Mouse (Mus musculus): ENCODE results near the gene Adcy9. TPM values are rescaled to one million over a fixed set of nuclear protein-coding genes. Genes with fewer than 3 reads are reported as not detected.

Adcy9 gene
- polyA plus RNA-seq, 1 experiment from 2014 or later = 0.55 TPM

GRCm38 (mm10) chr16:4436738-4437137 is 16.4 kb upstream of the Adcy9 start:
- H3K36me3 ChIP-seq = no peaks in the 10 kb centered on the region
- no peaks in the 10 kb centered on the region for H3K9me3 ChIP-seq
- WGBS = 50% methylated on average over 4 of the region's 4 CpGs
- no peak overlapping the region for H3K4me3 ChIP-seq
- H3K27me3 ChIP-seq (ENCODE audit: insufficient read depth, poor library complexity, severe bottlenecking) = no peaks in the 10 kb centered on the region
- H3K27ac ChIP-seq = no peak overlapping the region
- DNase-seq (ENCODE audit: low spot score) = no peak
- no peaks in the 10 kb centered on the region for H3K4me1 ChIP-seq

GRCm38 (mm10) chr16:4435371-4435770 is 15.1 kb upstream of the Adcy9 start:
- H3K4me3 ChIP-seq = no peak overlapping the region
- 80% methylated on average over 2 of the region's 2 CpGs for WGBS
- no peaks in the 10 kb centered on the region for H3K9me3 ChIP-seq
- no peak overlapping the region for H3K27ac ChIP-seq
- DNase-seq (ENCODE audit: low spot score) = no peak
- no peaks in the 10 kb centered on the region for H3K27me3 ChIP-seq (ENCODE audit: insufficient read depth, poor library complexity, severe bottlenecking)
- no peaks in the 10 kb centered on the region for H3K4me1 ChIP-seq
- no peaks in the 10 kb centered on the region for H3K36me3 ChIP-seq

- no peak for DNase-seq (ENCODE audit: low spot score)
- 71% methylated on average over 4 of the region's 4 CpGs for WGBS
- Histone ChIP-seq H3K9me3 (no peaks in the 10 kb centered on the region), H3K4me3 (no peak overlapping the region), H3K4me1 (no peaks in the 10 kb centered on the region), H3K36me3 (no peaks in the 10 kb centered on the region), H3K27me3 (ENCODE audit: insufficient read depth, poor library complexity, severe bottlenecking) (0 out of 2 replicates have a peak, but pooled peaks cover 4% of the 10 kb centered on the region), H3K27ac (no peak overlapping the region)
Observed at GRCm38 (mm10) chr16:4431841-4432240, 11.5 kb upstream of the Adcy9 start.

- Histone ChIP-seq H3K4me3 (no peak overlapping the region), H3K4me1 (no peaks in the 10 kb centered on the region), H3K9me3 (no peaks in the 10 kb centered on the region), H3K27me3 (ENCODE audit: insufficient read depth, poor library complexity, severe bottlenecking) (peaks cover 8% of the 10 kb centered on the region; the same call in 1 of the 2 replicates), H3K36me3 (no peaks in the 10 kb centered on the region), H3K27ac (no peak overlapping the region)
- no peak for DNase-seq (ENCODE audit: low spot score)
- 79% methylated on average over 3 of the region's 3 CpGs for WGBS
Observed at GRCm38 (mm10) chr16:4431013-4431412, 10.7 kb upstream of the Adcy9 start.

- H3K4me1 ChIP-seq = no peaks in the 10 kb centered on the region
- no peaks in the 10 kb centered on the region for H3K36me3 ChIP-seq
- H3K9me3 ChIP-seq = no peaks in the 10 kb centered on the region
- no peak overlapping the region for H3K27ac ChIP-seq
- no peak for DNase-seq (ENCODE audit: low spot score)
- H3K27me3 ChIP-seq (ENCODE audit: insufficient read depth, poor library complexity, severe bottlenecking) = peaks cover 13% of the 10 kb centered on the region; the same call in 1 of the 2 replicates
- 82% methylated on average over 5 of the region's 5 CpGs for WGBS
- no peak overlapping the region for H3K4me3 ChIP-seq
Observed at GRCm38 (mm10) chr16:4430232-4430631, 9.9 kb upstream of the Adcy9 start.

- no peak for DNase-seq (ENCODE audit: low spot score)
- H3K4me3 ChIP-seq = no peak overlapping the region
- H3K9me3 ChIP-seq = no peaks in the 10 kb centered on the region
- H3K36me3 ChIP-seq = no peaks in the 10 kb centered on the region
- WGBS = 44% methylated on average over 4 of the region's 4 CpGs
- H3K4me1 ChIP-seq = peaks cover 2% of the 10 kb centered on the region
- H3K27me3 ChIP-seq (ENCODE audit: insufficient read depth, poor library complexity, severe bottlenecking) = peaks cover 20% of the 10 kb centered on the region; the same call in 1 of the 2 replicates
- H3K27ac ChIP-seq = no peak overlapping the region
Observed at GRCm38 (mm10) chr16:4425658-4426234, 5.4 kb upstream of the Adcy9 start.

GRCm38 (mm10) chr16:4423613-4424012 is 3.3 kb upstream of the Adcy9 start:
- 77% methylated on average over 5 of the region's 5 CpGs for WGBS
- Histone ChIP-seq H3K4me3 (no peak overlapping the region), H3K27ac (no peak overlapping the region), H3K36me3 (no peaks in the 10 kb centered on the region), H3K27me3 (ENCODE audit: insufficient read depth, poor library complexity, severe bottlenecking) (peaks cover 27% of the 10 kb centered on the region), H3K9me3 (no peaks in the 10 kb centered on the region), H3K4me1 (peaks cover 23% of the 10 kb centered on the region)
- DNase-seq (ENCODE audit: low spot score) = no peak

GRCm38 (mm10) chr16:4422991-4423390 is 2.7 kb upstream of the Adcy9 start:
- H3K4me1 ChIP-seq = peaks cover 27% of the 10 kb centered on the region
- 85% methylated on average over 3 of the region's 3 CpGs for WGBS
- H3K4me3 ChIP-seq = no peak overlapping the region
- no peak overlapping the region for H3K27ac ChIP-seq
- DNase-seq (ENCODE audit: low spot score) = no peak
- no peaks in the 10 kb centered on the region for H3K9me3 ChIP-seq
- peaks cover 33% of the 10 kb centered on the region for H3K27me3 ChIP-seq (ENCODE audit: insufficient read depth, poor library complexity, severe bottlenecking)
- H3K36me3 ChIP-seq = no peaks in the 10 kb centered on the region

GRCm38 (mm10) chr16:4419546-4420297 is 576 bp downstream of the Adcy9 start:
- Histone ChIP-seq H3K27me3 (ENCODE audit: insufficient read depth, poor library complexity, severe bottlenecking) (peaks cover 58% of the 10 kb centered on the region), H3K36me3 (no peaks in the 10 kb centered on the region), H3K4me1 (peaks cover 27% of the 10 kb centered on the region), H3K27ac (peak overlapping the region; percentile 86), H3K9me3 (no peaks in the 10 kb centered on the region), H3K4me3 (peak overlapping the region; percentile 87)
- DNase-seq (ENCODE audit: low spot score) = peak; percentile 82
- under 1% methylated on average over 85 of the region's 85 CpGs for WGBS

- no peaks in the 10 kb centered on the region for H3K36me3 ChIP-seq
- peaks cover 27% of the 10 kb centered on the region for H3K4me1 ChIP-seq
- H3K9me3 ChIP-seq = no peaks in the 10 kb centered on the region
- no peak for DNase-seq (ENCODE audit: low spot score)
- H3K27ac ChIP-seq = peak overlapping the region; percentile 86
- WGBS = 7% methylated on average over 32 of the region's 32 CpGs
- H3K4me3 ChIP-seq = peak overlapping the region; percentile 87
- H3K27me3 ChIP-seq (ENCODE audit: insufficient read depth, poor library complexity, severe bottlenecking) = peaks cover 65% of the 10 kb centered on the region
Observed at GRCm38 (mm10) chr16:4418776-4419545, 1.3 kb downstream of the Adcy9 start.

- H3K27ac ChIP-seq = no peak overlapping the region
- H3K4me3 ChIP-seq = no peak overlapping the region
- H3K36me3 ChIP-seq = no peaks in the 10 kb centered on the region
- H3K9me3 ChIP-seq = no peaks in the 10 kb centered on the region
- peaks cover 68% of the 10 kb centered on the region for H3K27me3 ChIP-seq (ENCODE audit: insufficient read depth, poor library complexity, severe bottlenecking)
- 89% methylated on average over 11 of the region's 11 CpGs for WGBS
- H3K4me1 ChIP-seq = peaks cover 30% of the 10 kb centered on the region
- DNase-seq (ENCODE audit: low spot score) = no peak
Observed at GRCm38 (mm10) chr16:4418072-4418471, 2.2 kb downstream of the Adcy9 start.

- Histone ChIP-seq H3K4me1 (peaks cover 30% of the 10 kb centered on the region), H3K36me3 (no peaks in the 10 kb centered on the region), H3K4me3 (no peak overlapping the region), H3K27me3 (ENCODE audit: insufficient read depth, poor library complexity, severe bottlenecking) (peaks cover 71% of the 10 kb centered on the region), H3K27ac (no peak overlapping the region), H3K9me3 (no peaks in the 10 kb centered on the region)
- 69% methylated on average over 7 of the region's 7 CpGs for WGBS
- DNase-seq (ENCODE audit: low spot score) = no peak
Observed at GRCm38 (mm10) chr16:4417455-4417854, 2.8 kb downstream of the Adcy9 start.
